Mouse (Mus musculus): ENCODE measurements around the gene Retreg3. TPM values are rescaled to one million over a fixed set of nuclear protein-coding genes. Genes with fewer than 3 reads are reported as not detected.

Retreg3 gene
- polyA plus RNA-seq, 1 experiment from 2014 or later: 7.2 TPM

DNA sequence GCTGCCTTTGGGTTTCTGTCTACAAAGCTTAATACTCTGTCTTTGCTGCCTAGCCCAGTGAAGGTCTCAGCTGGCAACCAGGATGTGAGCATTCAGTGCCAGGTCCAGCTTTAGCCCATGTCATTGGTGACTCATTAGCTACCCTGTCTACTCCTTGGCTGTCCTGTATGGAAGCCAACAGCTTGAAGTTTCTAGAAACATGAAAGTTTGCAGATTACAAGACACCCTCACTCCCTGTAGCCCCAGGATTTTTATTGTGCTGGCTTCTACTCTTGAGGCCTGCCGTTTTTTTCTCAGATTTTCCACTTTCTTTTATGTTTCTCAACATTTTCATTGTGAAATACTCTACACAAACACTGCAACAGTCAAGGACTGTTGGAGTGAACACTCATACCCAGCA lies 29.8 kb downstream of the Retreg3 start:
- peaks cover 59% of the 10 kb centered on the region for H3K36me3 ChIP-seq (ENCODE audit: control insufficient read depth, insufficient read depth, low read length)
- WGBS: 88% methylated on average over 1 of the region's 1 CpGs
- no peaks in the 10 kb centered on the region for H3K9me3 ChIP-seq (ENCODE audit: control insufficient read depth, low read length)
- H3K4me2 ChIP-seq (ENCODE audit: low read length): no peak overlapping the region
- H3K27me3 ChIP-seq (replicated peaks; ENCODE audit: control insufficient read depth, insufficient read depth, low read length): no peaks in the 10 kb centered on the region
- H3K9ac ChIP-seq (ENCODE audit: low read length): no peak overlapping the region
- H3K27ac ChIP-seq (ENCODE audit: low read depth): no peak overlapping the region
- ATAC-seq (replicated peaks; ENCODE audit: low FRiP score, low TSS enrichment, low read depth) (no peak), DNase-seq (ENCODE audit: low spot score) (no peak)
- peaks cover 27% of the 10 kb centered on the region for H3K4me1 ChIP-seq (replicated peaks; ENCODE audit: control insufficient read depth, insufficient read depth, low read length)
- no peak overlapping the region for H3K4me3 ChIP-seq (ENCODE audit: low read depth, low read length)

DNA sequence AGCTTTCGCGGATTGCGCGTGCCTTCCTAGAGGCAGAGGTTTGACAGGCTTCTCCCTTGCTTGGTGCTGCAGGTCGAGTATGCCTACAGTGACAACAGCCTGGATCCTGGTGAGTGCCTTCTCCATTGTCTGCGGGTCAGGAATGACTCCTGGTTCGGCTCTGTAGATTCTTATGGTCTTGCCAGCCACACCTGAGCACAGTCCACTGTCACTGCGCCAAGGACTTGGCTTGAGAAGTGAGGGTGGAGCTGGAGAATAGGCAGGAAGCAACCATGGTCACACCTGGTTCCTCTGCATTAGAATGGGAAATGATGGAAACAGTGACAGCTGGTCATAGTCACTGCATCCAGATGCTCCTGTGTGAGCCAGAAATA lies 32.0 kb downstream of the Retreg3 start:
- no peaks in the 10 kb centered on the region for H3K9me3 ChIP-seq (ENCODE audit: control insufficient read depth, low read length)
- 7% methylated on average over 8 of the region's 8 CpGs for WGBS
- peak overlapping the region; percentile 84 for H3K4me3 ChIP-seq (ENCODE audit: low read depth, low read length)
- H3K27ac ChIP-seq (ENCODE audit: low read depth): peak overlapping the region; percentile 70
- peak overlapping the region; percentile 95 for H3K4me2 ChIP-seq (ENCODE audit: low read length)
- DNase-seq (ENCODE audit: low spot score) (peak; percentile 68), ATAC-seq (replicated peaks; ENCODE audit: low FRiP score, low TSS enrichment, low read depth) (no peak)
- peak overlapping the region; percentile 74 for H3K9ac ChIP-seq (ENCODE audit: low read length)
- peaks cover 48% of the 10 kb centered on the region for H3K36me3 ChIP-seq (ENCODE audit: control insufficient read depth, insufficient read depth, low read length)
- no peaks in the 10 kb centered on the region for H3K27me3 ChIP-seq (replicated peaks; ENCODE audit: control insufficient read depth, insufficient read depth, low read length)
- peaks cover 29% of the 10 kb centered on the region for H3K4me1 ChIP-seq (replicated peaks; ENCODE audit: control insufficient read depth, insufficient read depth, low read length)

DNA sequence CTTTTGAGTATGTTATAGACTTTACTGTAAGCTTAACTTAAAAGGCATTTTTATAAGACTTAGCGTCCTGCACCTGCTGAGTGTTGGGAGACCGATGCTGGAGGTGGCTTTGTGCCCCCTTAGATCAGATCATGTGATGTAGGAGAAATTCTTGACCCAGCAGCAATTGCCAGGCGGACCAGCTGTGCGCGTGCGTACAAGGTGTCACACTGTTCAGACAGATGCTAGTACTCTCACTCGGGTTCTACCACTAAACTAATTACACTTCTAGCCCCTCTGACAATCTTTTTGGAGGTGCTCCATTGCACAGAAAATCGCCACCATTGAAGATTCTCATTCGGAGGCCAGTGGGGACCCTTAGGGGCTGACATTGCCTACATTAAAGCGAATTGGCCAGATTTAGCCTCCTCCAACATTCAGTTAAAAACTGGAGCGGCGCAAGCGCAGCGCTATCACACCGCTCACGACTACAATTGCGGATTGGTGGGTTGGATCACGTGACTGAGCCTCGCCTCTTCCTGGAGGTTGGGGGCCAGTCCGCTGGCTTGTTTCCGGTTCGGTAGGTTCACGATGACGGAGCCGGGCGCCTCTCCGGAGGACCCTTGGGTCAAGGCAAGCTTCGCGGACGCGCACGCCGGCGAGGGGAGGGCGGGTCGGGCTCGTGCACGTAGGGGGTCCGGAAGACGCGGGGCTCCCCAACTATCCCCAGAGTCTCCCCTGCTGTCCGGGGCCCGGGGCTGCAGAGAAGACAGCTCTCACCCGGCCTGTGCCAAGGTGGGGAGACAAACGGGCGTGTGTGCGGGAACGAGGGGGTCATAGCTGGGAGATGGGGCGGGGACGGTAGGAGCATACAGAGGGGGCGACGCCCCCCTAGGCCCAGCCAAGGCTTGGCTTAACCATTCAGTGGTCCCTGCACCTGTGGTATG lies 32.7 kb downstream of the Retreg3 start, which contains the start of gene Mlx:
Gene Mlx, plus strand, starts transcription at position 522 of the 926 bp plus-strand sequence.
- peak; percentile 82 for ATAC-seq (replicated peaks; ENCODE audit: low FRiP score, low TSS enrichment, low read depth)

DNA sequence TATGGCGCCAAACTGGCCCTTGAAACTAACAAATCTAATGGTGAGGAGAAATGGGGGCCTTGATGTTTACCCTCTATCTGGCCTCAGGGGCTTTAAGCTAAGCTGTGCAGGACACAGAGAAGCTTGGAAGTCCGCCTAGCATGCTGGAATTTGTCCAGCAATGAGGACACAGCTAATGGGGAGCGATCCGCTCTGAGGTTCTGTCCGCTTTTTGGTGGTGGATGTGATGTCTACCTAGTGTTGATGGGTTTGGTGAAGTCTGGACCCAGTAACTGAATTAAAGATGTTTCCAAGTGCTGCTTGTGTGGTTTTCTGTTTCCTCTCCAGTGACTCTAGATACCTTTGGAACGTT lies 33.4 kb downstream of the Retreg3 start:
- Histone ChIP-seq H3K4me3 (ENCODE audit: low read depth, low read length) (peak overlapping the region; percentile 84; the same call in 1 of the 2 replicates), H3K9ac (ENCODE audit: low read length) (peak overlapping the region; percentile 74), H3K27ac (ENCODE audit: low read depth) (peak overlapping the region; percentile 70), H3K36me3 (ENCODE audit: control insufficient read depth, insufficient read depth, low read length) (peaks cover 34% of the 10 kb centered on the region), H3K4me2 (ENCODE audit: low read length) (peak overlapping the region; percentile 95), H3K9me3 (ENCODE audit: control insufficient read depth, low read length) (no peaks in the 10 kb centered on the region), H3K4me1 (replicated peaks; ENCODE audit: control insufficient read depth, insufficient read depth, low read length) (peaks cover 29% of the 10 kb centered on the region), H3K27me3 (replicated peaks; ENCODE audit: control insufficient read depth, insufficient read depth, low read length) (peaks cover 2% of the 10 kb centered on the region; the same call in 1 of the 2 replicates)
- 85% methylated on average over 6 of the region's 6 CpGs for WGBS
- ATAC-seq (replicated peaks; ENCODE audit: low FRiP score, low TSS enrichment, low read depth) (no peak), DNase-seq (ENCODE audit: low spot score) (no peak)

More for the DNA sequence above, 32.7 kb downstream of the Retreg3 start, which contains the start of gene Mlx:
- WGBS: 1% methylated on average over 48 of the region's 52 CpGs
- peak within 1 kb of the TSS; percentile 74 for H3K9ac ChIP-seq (ENCODE audit: low read length)
- H3K9me3 ChIP-seq (ENCODE audit: control insufficient read depth, low read length): no peaks in the 10 kb centered on the region
- DNase-seq (ENCODE audit: low spot score): peak; percentile 91
- H3K4me1 ChIP-seq (replicated peaks; ENCODE audit: control insufficient read depth, insufficient read depth, low read length): peaks cover 29% of the 10 kb centered on the region
- H3K4me2 ChIP-seq (ENCODE audit: low read length): peak within 1 kb of the TSS; percentile 95
- no peaks in the 10 kb centered on the region for H3K27me3 ChIP-seq (replicated peaks; ENCODE audit: control insufficient read depth, insufficient read depth, low read length)
- H3K27ac ChIP-seq (ENCODE audit: low read depth): peak within 1 kb of the TSS; percentile 70
- H3K36me3 ChIP-seq (ENCODE audit: control insufficient read depth, insufficient read depth, low read length): peaks cover 42% of the 10 kb centered on the region
- H3K4me3 ChIP-seq (ENCODE audit: low read depth, low read length): peak within 1 kb of the TSS; percentile 84

DNA sequence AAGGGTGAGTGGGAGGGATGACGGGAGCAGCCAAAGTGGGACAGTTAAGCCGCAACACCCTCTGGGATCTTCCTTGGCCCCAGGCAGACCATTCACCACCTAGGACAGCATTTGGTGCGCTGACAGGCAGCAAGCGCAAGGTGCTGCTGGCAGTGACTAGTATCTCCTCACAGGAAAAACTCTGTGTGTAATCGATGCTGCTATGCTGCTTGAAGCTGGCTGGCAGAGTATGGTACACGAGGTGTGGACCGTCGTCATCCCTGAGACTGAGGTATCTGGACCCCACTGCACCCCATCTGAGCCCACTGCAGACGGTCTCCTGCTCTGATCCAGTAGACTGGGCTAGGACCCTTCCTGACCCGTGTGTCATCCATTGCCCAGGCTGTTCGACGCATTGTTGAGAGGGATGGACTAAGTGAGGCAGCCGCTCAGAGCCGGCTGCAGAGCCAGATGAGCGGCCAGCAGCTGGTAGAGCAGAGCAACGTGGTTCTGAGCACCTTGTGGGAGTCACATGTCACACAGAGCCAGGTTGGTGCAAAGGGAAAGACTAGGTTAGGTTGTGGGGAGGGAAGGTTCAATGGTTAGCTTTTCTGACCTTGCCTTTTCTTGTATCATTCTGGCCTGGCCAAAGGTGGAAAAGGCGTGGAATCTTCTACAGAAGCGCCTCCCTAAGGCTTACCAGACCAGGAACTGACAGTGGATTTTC lies 33.9 kb downstream of the Retreg3 start:
- Histone ChIP-seq H3K27me3 (replicated peaks; ENCODE audit: control insufficient read depth, insufficient read depth, low read length) (peaks cover 7% of the 10 kb centered on the region), H3K4me2 (ENCODE audit: low read length) (0 out of 2 replicates have a peak overlapping the region, but pooled peaks have one; percentile 95), H3K27ac (ENCODE audit: low read depth) (no peak overlapping the region)

DNA sequence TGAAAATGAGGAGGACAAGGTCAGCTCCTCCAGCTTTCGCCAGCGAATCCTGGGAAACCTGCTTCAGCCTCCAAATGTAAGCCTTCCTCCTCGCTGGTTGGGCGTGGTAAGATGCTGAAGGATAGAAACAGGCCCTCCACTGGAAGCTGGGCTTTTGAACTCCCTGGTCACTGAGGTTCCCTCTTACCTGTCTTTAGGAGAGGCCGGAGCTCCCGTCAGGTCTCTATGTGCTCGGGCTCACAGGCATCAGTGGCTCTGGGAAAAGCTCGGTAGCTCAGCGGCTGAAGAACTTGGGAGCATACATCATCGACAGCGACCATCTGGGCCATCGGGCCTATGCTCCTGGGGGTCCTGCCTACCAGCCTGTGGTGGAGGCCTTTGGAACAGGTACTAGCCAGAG lies 34.9 kb downstream of the Retreg3 start:
- Histone ChIP-seq H3K4me2 (ENCODE audit: low read length) (no peak overlapping the region), H3K9ac (ENCODE audit: low read length) (no peak overlapping the region), H3K36me3 (ENCODE audit: control insufficient read depth, insufficient read depth, low read length) (peaks cover 20% of the 10 kb centered on the region), H3K4me1 (replicated peaks; ENCODE audit: control insufficient read depth, insufficient read depth, low read length) (peaks cover 31% of the 10 kb centered on the region), H3K9me3 (ENCODE audit: control insufficient read depth, low read length) (no peaks in the 10 kb centered on the region), H3K27ac (ENCODE audit: low read depth) (no peak overlapping the region), H3K4me3 (ENCODE audit: low read depth, low read length) (no peak overlapping the region), H3K27me3 (replicated peaks; ENCODE audit: control insufficient read depth, insufficient read depth, low read length) (peaks cover 17% of the 10 kb centered on the region)
- ATAC-seq (replicated peaks; ENCODE audit: low FRiP score, low TSS enrichment, low read depth): no peak
- WGBS: 91% methylated on average over 12 of the region's 12 CpGs
- no peak for DNase-seq (ENCODE audit: low spot score)

More for the DNA sequence above, 33.9 kb downstream of the Retreg3 start:
- H3K9me3 ChIP-seq (ENCODE audit: control insufficient read depth, low read length): no peaks in the 10 kb centered on the region
- 92% methylated on average over 18 of the region's 18 CpGs for WGBS
- no peak for DNase-seq (ENCODE audit: low spot score)
- no peak overlapping the region for H3K9ac ChIP-seq (ENCODE audit: low read length)
- H3K36me3 ChIP-seq (ENCODE audit: control insufficient read depth, insufficient read depth, low read length): peaks cover 29% of the 10 kb centered on the region
- H3K4me1 ChIP-seq (replicated peaks; ENCODE audit: control insufficient read depth, insufficient read depth, low read length): peaks cover 29% of the 10 kb centered on the region
- no peak overlapping the region for H3K4me3 ChIP-seq (ENCODE audit: low read depth, low read length)
- ATAC-seq (replicated peaks; ENCODE audit: low FRiP score, low TSS enrichment, low read depth): no peak

DNA sequence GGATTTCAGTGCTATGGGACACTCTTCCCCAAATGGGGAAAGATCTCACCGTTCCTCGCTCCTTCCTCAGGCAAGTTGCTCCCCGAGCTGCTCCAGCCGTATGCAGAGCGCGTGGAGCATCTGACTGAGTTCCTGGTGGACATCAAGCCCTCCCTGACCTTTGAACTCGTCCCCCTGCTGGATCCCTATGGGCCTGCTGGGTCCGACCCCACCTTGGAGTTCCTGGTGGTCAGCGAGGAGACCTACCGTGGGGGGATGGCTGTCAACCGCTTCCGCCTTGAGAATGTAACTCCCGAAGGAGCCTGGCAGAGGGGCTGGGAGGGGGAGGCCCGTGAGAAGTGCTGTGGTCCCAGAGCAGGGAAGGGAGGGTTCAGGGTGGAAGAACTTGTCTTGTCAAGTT lies 35.4 kb downstream of the Retreg3 start:
- H3K4me2 ChIP-seq (ENCODE audit: low read length): no peak overlapping the region
- DNase-seq (ENCODE audit: low spot score): no peak
- 82% methylated on average over 14 of the region's 14 CpGs for WGBS
- H3K36me3 ChIP-seq (ENCODE audit: control insufficient read depth, insufficient read depth, low read length): peaks cover 14% of the 10 kb centered on the region; the same call in 1 of the 2 replicates
- H3K9ac ChIP-seq (ENCODE audit: low read length): no peak overlapping the region
- H3K4me1 ChIP-seq (replicated peaks; ENCODE audit: control insufficient read depth, insufficient read depth, low read length): peaks cover 35% of the 10 kb centered on the region
- no peak for ATAC-seq (replicated peaks; ENCODE audit: low FRiP score, low TSS enrichment, low read depth)
- H3K27ac ChIP-seq (ENCODE audit: low read depth): no peak overlapping the region
- H3K4me3 ChIP-seq (ENCODE audit: low read depth, low read length): no peak overlapping the region
- H3K27me3 ChIP-seq (replicated peaks; ENCODE audit: control insufficient read depth, insufficient read depth, low read length): peaks cover 22% of the 10 kb centered on the region
- H3K9me3 ChIP-seq (ENCODE audit: control insufficient read depth, low read length): no peaks in the 10 kb centered on the region

DNA sequence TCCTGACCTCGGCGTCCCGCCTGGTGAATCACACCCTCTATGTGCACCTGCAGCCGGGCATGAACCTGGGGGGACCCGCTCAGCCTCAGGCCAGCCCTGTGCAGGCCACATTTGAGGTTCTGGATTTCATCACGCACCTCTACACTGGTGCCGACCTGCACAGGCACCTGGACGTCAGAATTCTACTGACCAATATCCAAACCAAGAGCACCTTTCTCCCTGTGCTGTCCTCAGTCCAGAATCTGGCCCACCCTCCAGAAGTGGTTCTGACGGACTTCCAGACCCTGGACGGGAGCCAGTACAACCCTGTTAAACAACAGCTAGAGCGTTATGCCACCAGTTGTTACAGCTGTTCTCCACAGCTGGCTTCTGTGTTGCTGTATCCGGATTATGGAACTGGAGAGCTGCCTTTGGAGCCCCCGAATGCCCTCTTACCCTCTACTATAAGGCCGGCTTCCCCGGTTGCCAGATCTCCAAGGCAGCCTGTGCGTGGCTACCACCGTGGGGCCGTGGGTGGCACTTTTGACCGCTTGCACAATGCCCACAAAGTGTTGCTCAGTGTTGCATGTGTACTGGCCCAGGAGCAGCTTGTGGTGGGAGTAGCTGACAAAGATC lies 36.5 kb downstream of the Retreg3 start:
- peak; percentile 12; the same call in 1 of the 2 replicates for ATAC-seq (replicated peaks; ENCODE audit: low FRiP score, low TSS enrichment, low read depth)
- Histone ChIP-seq H3K27me3 (replicated peaks; ENCODE audit: control insufficient read depth, insufficient read depth, low read length) (peaks cover 33% of the 10 kb centered on the region), H3K4me2 (ENCODE audit: low read length) (peak overlapping the region; percentile 87), H3K27ac (ENCODE audit: low read depth) (peak overlapping the region; percentile 91), H3K36me3 (ENCODE audit: control insufficient read depth, insufficient read depth, low read length) (peaks cover 12% of the 10 kb centered on the region; the same call in 1 of the 2 replicates), H3K9me3 (ENCODE audit: control insufficient read depth, low read length) (no peaks in the 10 kb centered on the region), H3K4me1 (replicated peaks; ENCODE audit: control insufficient read depth, insufficient read depth, low read length) (peaks cover 33% of the 10 kb centered on the region), H3K4me3 (ENCODE audit: low read depth, low read length) (peak overlapping the region; percentile 69), H3K9ac (ENCODE audit: low read length) (peak overlapping the region; percentile 77)
- WGBS: 31% methylated on average over 19 of the region's 19 CpGs
- no peak for DNase-seq (ENCODE audit: low spot score)

Measured in intestine, embryonic 14.5 days (tissue).